Mouse (Mus musculus): ENCODE results near the gene Rps6ka6. TPM values are rescaled to one million over a fixed set of nuclear protein-coding genes. Genes with fewer than 3 reads are reported as not detected.

Gene Rps6ka6
- 0.05 TPM in 2 replicates for polyA plus RNA-seq (2012; rRNA removed)

GRCm38 (mm10) chrX:111537859-111538258, at the start of gene Rps6ka6:
Rps6ka6 (minus strand) TSS chrX:111537959.
- TF ChIP-seq CTCF (IDR thresholded peaks at IDR 0.05; ENCODE audit: extremely low read depth, insufficient read length, insufficient replicate concordance, low read depth, low read length) (no peak), POLR2A (IDR thresholded peaks at IDR 0.05; ENCODE audit: low read depth, low read length) (no peak)
- H3K27me3 ChIP-seq (ENCODE audit: control insufficient read depth, insufficient read depth, low read length): no peaks in the 10 kb centered on the region
- no peak within 1 kb of the TSS for H3K27ac ChIP-seq (ENCODE audit: insufficient read depth, low read depth, low read length)
- H3K4me3 ChIP-seq (ENCODE audit: low read depth, low read length): no peak within 1 kb of the TSS
- WGBS: 55% methylated on average over 10 of the region's 10 CpGs
- no peaks in the 10 kb centered on the region for H3K4me1 ChIP-seq (ENCODE audit: control insufficient read depth, insufficient read depth, insufficient read length, low read length)
- H3K36me3 ChIP-seq (ENCODE audit: control insufficient read depth, insufficient read depth, low read length): no peaks in the 10 kb centered on the region

GRCm38 (mm10) chrX:111577044-111577443, 39.3 kb upstream of the Rps6ka6 start:
- Histone ChIP-seq H3K4me3 (ENCODE audit: low read depth, low read length) (no peak overlapping the region), H3K4me1 (ENCODE audit: control insufficient read depth, insufficient read depth, insufficient read length, low read length) (no peaks in the 10 kb centered on the region), H3K36me3 (ENCODE audit: control insufficient read depth, insufficient read depth, low read length) (no peaks in the 10 kb centered on the region), H3K27ac (ENCODE audit: insufficient read depth, low read depth, low read length) (no peak overlapping the region), H3K27me3 (ENCODE audit: control insufficient read depth, insufficient read depth, low read length) (no peaks in the 10 kb centered on the region)
- TF ChIP-seq CTCF (IDR thresholded peaks at IDR 0.05; ENCODE audit: extremely low read depth, insufficient read length, insufficient replicate concordance, low read depth, low read length) (no peak), POLR2A (IDR thresholded peaks at IDR 0.05; ENCODE audit: low read depth, low read length) (no peak)
- WGBS: 93% methylated on average over 2 of the region's 2 CpGs

GRCm38 (mm10) chrX:111518206-111518605, 19.6 kb downstream of the Rps6ka6 start:
- Histone ChIP-seq H3K27ac (ENCODE audit: insufficient read depth, low read depth, low read length) (no peak overlapping the region), H3K4me3 (ENCODE audit: low read depth, low read length) (no peak overlapping the region), H3K27me3 (ENCODE audit: control insufficient read depth, insufficient read depth, low read length) (no peaks in the 10 kb centered on the region), H3K36me3 (ENCODE audit: control insufficient read depth, insufficient read depth, low read length) (no peaks in the 10 kb centered on the region), H3K4me1 (ENCODE audit: control insufficient read depth, insufficient read depth, insufficient read length, low read length) (no peaks in the 10 kb centered on the region)
- 77% methylated on average over 1 of the region's 1 CpGs for whole genome bisulfite sequencing
- TF ChIP-seq POLR2A (IDR thresholded peaks at IDR 0.05; ENCODE audit: low read depth, low read length) (no peak), CTCF (IDR thresholded peaks at IDR 0.05; ENCODE audit: extremely low read depth, insufficient read length, insufficient replicate concordance, low read depth, low read length) (no peak)

- TF ChIP-seq POLR2A (IDR thresholded peaks at IDR 0.05; ENCODE audit: low read depth, low read length): no peak
- TF ChIP-seq CTCF (IDR thresholded peaks at IDR 0.05; ENCODE audit: extremely low read depth, insufficient read length, insufficient replicate concordance, low read depth, low read length): no peak
- Histone ChIP-seq H3K4me1 (ENCODE audit: control insufficient read depth, insufficient read depth, insufficient read length, low read length) (no peaks in the 10 kb centered on the region), H3K36me3 (ENCODE audit: control insufficient read depth, insufficient read depth, low read length) (no peaks in the 10 kb centered on the region), H3K27me3 (ENCODE audit: control insufficient read depth, insufficient read depth, low read length) (no peaks in the 10 kb centered on the region), H3K27ac (ENCODE audit: insufficient read depth, low read depth, low read length) (no peak overlapping the region), H3K4me3 (ENCODE audit: low read depth, low read length) (peak overlapping the region; percentile 64)
- WGBS: 12% methylated on average over 12 of the region's 12 CpGs
Measured at GRCm38 (mm10) chrX:111463565-111464093, 74.1 kb downstream of the Rps6ka6 start.

- H3K36me3 ChIP-seq (ENCODE audit: control insufficient read depth, insufficient read depth, low read length): no peaks in the 10 kb centered on the region
- TF ChIP-seq POLR2A (IDR thresholded peaks at IDR 0.05; ENCODE audit: low read depth, low read length) (no peak), CTCF (IDR thresholded peaks at IDR 0.05; ENCODE audit: extremely low read depth, insufficient read length, insufficient replicate concordance, low read depth, low read length) (no peak)
- no peaks in the 10 kb centered on the region for H3K27me3 ChIP-seq (ENCODE audit: control insufficient read depth, insufficient read depth, low read length)
- peak overlapping the region; percentile 64 for H3K4me3 ChIP-seq (ENCODE audit: low read depth, low read length)
- H3K27ac ChIP-seq (ENCODE audit: insufficient read depth, low read depth, low read length): no peak overlapping the region
- no peaks in the 10 kb centered on the region for H3K4me1 ChIP-seq (ENCODE audit: control insufficient read depth, insufficient read depth, insufficient read length, low read length)
- 12% methylated on average over 34 of the region's 72 CpGs for WGBS
Measured at GRCm38 (mm10) chrX:111462833-111463564, 74.8 kb downstream of the Rps6ka6 start.

- Histone ChIP-seq H3K27me3 (ENCODE audit: control insufficient read depth, insufficient read depth, low read length) (no peaks in the 10 kb centered on the region), H3K4me1 (ENCODE audit: control insufficient read depth, insufficient read depth, insufficient read length, low read length) (no peaks in the 10 kb centered on the region), H3K4me3 (ENCODE audit: low read depth, low read length) (peak overlapping the region; percentile 64), H3K27ac (ENCODE audit: insufficient read depth, low read depth, low read length) (no peak overlapping the region), H3K36me3 (ENCODE audit: control insufficient read depth, insufficient read depth, low read length) (no peaks in the 10 kb centered on the region)
- TF ChIP-seq CTCF (IDR thresholded peaks at IDR 0.05; ENCODE audit: extremely low read depth, insufficient read length, insufficient replicate concordance, low read depth, low read length) (no peak), POLR2A (IDR thresholded peaks at IDR 0.05; ENCODE audit: low read depth, low read length) (no peak)
- 19% methylated on average over 16 of the region's 21 CpGs for WGBS
Measured at GRCm38 (mm10) chrX:111462495-111462832, 75.3 kb downstream of the Rps6ka6 start.

GRCm38 (mm10) chrX:111462092-111462491, 75.7 kb downstream of the Rps6ka6 start:
- H3K27me3 ChIP-seq (ENCODE audit: control insufficient read depth, insufficient read depth, low read length): no peaks in the 10 kb centered on the region
- peak overlapping the region; percentile 64 for H3K4me3 ChIP-seq (ENCODE audit: low read depth, low read length)
- no peak overlapping the region for H3K27ac ChIP-seq (ENCODE audit: insufficient read depth, low read depth, low read length)
- no peaks in the 10 kb centered on the region for H3K4me1 ChIP-seq (ENCODE audit: control insufficient read depth, insufficient read depth, insufficient read length, low read length)
- TF ChIP-seq POLR2A (IDR thresholded peaks at IDR 0.05; ENCODE audit: low read depth, low read length) (no peak), CTCF (IDR thresholded peaks at IDR 0.05; ENCODE audit: extremely low read depth, insufficient read length, insufficient replicate concordance, low read depth, low read length) (no peak)
- 11% methylated on average over 8 of the region's 8 CpGs for WGBS
- H3K36me3 ChIP-seq (ENCODE audit: control insufficient read depth, insufficient read depth, low read length): no peaks in the 10 kb centered on the region
